Mouse (Mus musculus) heart, adult 2 months (tissue): ENCODE measurements around the gene Rpl32.

Experiments
- CTCF ChIP-seq: fragments of 200-600 bp; IDR thresholded peaks from 2 replicates; pipeline ENCODE4 v1.8.1; 2022; ENCODE audit warnings: antibody characterized with exemption, mild to moderate bottlenecking, moderate library complexity
- POLR2A ChIP-seq: fragments of 200-500 bp; IDR thresholded peaks from 2 replicates; pipeline ENCODE4 v1.6.1; 2011; ENCODE audit warnings: mild to moderate bottlenecking, low read depth, low read length, control low read depth; ENCODE audit not compliant: insufficient read depth

DNA sequence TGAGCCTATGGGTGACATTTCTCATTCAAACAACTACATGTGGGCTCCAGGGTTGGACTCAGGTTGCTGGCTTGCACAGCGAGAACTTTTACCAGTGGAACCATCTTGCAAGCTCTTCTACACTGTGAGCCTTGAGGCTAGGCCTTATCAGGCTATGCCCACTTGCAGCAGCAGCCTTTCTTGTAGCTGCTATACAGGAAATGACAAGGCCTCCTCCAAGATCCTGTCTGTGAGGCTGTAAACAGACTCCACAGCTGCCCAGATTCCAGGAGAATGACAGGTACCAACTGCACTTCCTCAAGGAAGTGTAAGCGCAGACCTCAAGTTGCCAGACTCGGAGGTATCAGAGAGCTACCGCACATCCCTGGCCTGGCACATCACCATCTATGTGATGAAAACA is 40.3 kb downstream of the Rpl32 start:
- no peak for TF ChIP-seq POLR2A
- TF ChIP-seq CTCF, result no peak
